Comparison of ENCODE assay signal across 19 mouse cellular contexts in genomic region chr17:30597786-30598185, GRCm38 (mm10).
"Had no signal": no experiment of that assay in that cellular context is flagged by ENCODE, and none has a peak within 500 bp of the region (broad histone marks: within the 10 kb centered on the region; RNA-seq: fewer than 3 reads in every experiment).

No protein-coding gene starts in this region.

- H3K9ac ChIP-seq: liver, embryonic 12.5 days; liver, embryonic 14.5 days; lung, embryonic 14.5 days; midbrain, embryonic 13.5 days; neural tube, embryonic 13.5 days; neural tube, embryonic 15.5 days had no signal

- H3K9me3 ChIP-seq: liver, embryonic 12.5 days; midbrain, embryonic 13.5 days; neural tube, embryonic 13.5 days; neural tube, embryonic 15.5 days had no signal

- H3K4me3 ChIP-seq: liver, embryonic 12.5 days; midbrain, embryonic 10.5 days; midbrain, embryonic 13.5 days; myocyte; neural tube, embryonic 13.5 days; neural tube, embryonic 15.5 days had no signal

- H3K27me3 ChIP-seq: liver, embryonic 12.5 days; midbrain, embryonic 13.5 days; neural tube, embryonic 13.5 days; neural tube, embryonic 15.5 days had no signal

- DNase-seq: lung, adult 18-20 months; lung, embryonic 14.5 days; lung, postnatal 10 days; lung, postnatal 4 days; right cerebral cortex, adult 18-20 months; right cerebral cortex, postnatal 25 days; right cerebral cortex, postnatal 4 days; spleen, adult 18-20 months; thymus, adult 18-20 months; thymus, postnatal 14 days; thymus, postnatal 36 days had no signal

- ATAC-seq: liver, embryonic 12.5 days; midbrain, embryonic 13.5 days; midbrain, embryonic 16.5 days had no signal

- H3K27ac ChIP-seq: liver, embryonic 12.5 days; liver, embryonic 14.5 days; midbrain, embryonic 10.5 days; midbrain, embryonic 13.5 days; neural tube, embryonic 13.5 days; neural tube, embryonic 15.5 days had no signal

- H3K4me1 ChIP-seq: neural tube, embryonic 13.5 days; neural tube, embryonic 15.5 days had no signal

- H3K4me2 ChIP-seq: liver, embryonic 12.5 days; lung, embryonic 14.5 days; midbrain, embryonic 13.5 days; neural tube, embryonic 13.5 days; neural tube, embryonic 15.5 days had no signal
